Mouse (Mus musculus) layer of hippocampus, adult 18-20 months (tissue): ENCODE data around the gene Wdr48. TPM values are rescaled to one million over a fixed set of nuclear protein-coding genes. Genes with fewer than 3 reads are reported as not detected.

Experiments used
- DNase-seq, 2 experiments: peaks; one replicate each; pipeline ENCODE4 v3.0.0; 2022; ENCODE audit warnings: low spot score in 2 of 2
- total RNA-seq, 2 experiments: library from RNA; stranded (reverse); gene quantifications; 2 replicates each; pipeline ENCODE4 v1.2.3; 2021

Gene Wdr48
- total RNA-seq, 2 experiments from 2014 or later = 74.8 to 77.2 TPM

GRCm38 (mm10) chr9:119966221-119966910 lies 71.7 kb downstream of the Wdr48 start:
- no peak for DNase-seq

DNA sequence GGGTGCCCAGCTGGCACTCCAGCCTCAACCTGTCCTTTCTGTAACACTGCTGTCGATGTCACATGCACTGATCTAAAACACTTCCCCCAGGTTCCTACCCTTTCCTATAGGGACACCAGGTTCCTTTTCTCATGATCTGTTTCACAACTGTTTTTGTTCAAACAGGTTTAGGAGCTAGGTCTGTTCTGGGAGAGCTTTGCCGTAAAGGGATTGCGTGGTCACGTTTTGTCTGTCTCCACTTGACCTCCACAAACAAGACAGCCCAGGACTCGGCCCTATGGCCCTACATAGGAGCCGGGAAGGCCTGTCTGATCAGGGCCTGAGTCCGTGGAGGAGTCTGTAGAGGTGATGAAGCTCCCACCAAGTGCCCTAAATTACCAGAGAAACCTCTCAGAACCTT lies 75.1 kb downstream of the Wdr48 start:
- no peak for DNase-seq

DNA sequence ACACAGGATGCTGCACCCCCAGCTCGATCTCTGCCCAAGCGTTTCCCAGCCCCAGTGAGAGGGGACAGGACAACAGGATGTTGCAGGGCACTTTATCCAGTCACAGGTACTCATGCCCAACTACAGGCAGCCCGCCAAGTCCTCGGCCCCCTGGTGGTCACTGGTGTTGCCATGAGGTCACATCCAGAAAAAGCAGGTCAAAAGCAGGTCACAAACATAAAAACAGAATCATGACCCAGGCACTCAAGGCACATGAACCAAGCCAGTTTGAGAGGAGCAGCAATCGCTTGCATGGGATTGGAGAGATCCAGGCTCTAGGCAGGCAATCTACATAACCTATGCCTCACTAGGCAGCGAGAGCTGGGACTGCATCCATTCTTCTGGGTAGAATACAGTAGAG lies 75.5 kb downstream of the Wdr48 start:
- DNase-seq = no peak

- DNase-seq = peak in 1 of 2 experiments; percentile 56
Measured at GRCm38 (mm10) chr9:119970763-119971656, 76.3 kb downstream of the Wdr48 start.

DNA sequence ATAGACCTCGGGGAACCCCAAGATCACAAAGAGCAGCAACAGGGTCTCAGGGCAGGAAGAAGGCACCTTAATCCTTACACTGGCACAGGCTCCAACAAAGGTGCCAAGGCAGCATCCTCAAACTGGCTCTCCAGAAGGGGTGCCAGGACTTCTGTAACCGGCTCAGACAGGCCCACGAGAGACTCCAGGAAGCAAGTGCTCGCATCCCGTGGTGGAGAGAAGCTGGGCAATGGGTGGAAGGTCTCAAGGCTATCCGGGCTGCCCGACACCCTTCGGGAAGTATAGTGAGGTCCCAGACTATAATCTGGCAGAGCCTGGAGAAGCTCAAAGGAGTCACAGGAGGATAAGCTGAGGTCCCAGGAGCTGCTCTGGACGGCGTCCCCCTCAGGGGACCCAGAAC lies 77.5 kb downstream of the Wdr48 start:
- no peak for DNase-seq

- no peak for DNase-seq
Measured at GRCm38 (mm10) chr9:119972582-119972981, 77.9 kb downstream of the Wdr48 start.

DNA sequence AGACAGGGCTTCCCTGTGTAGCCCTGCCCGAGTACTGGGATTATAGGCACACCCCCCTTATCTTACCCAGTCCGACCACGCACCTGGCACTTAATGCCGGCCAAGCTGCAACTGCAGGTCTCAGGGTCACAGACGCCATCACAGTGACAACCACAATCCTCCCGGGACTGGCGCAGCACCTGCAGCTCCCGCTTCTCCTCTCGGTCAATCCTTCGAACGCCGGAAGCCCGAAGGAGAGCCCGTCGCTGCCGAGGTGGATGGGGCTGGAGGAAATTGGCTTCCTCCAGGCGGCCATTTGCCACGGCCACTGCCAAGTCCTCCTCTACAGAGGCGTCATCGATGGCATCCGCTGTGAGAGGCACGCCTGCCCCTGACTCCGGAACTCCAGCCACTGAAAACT lies 78.6 kb downstream of the Wdr48 start:
- DNase-seq = no peak

- no peak for DNase-seq
Measured at GRCm38 (mm10) chr9:119973869-119974520, 79.3 kb downstream of the Wdr48 start.

DNA sequence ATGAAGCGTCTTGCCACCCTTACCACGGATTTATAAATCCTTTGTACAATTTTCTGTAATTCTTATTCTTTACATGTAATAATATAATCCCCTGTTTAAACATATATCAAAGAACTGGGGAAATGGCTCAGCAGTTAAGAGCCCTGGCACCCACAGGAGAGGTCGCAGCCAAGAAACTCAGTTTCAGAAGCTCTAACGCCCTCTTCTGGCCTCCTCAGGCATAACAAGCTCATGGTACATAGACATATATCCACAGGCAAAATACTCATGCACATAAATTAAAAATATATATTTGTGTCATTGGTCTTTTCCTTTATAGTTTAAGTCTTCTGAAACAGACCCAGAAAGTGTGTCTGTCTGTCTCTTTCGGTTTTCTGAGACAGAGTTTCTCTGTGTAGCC lies 79.9 kb downstream of the Wdr48 start:
- no peak for DNase-seq

DNA sequence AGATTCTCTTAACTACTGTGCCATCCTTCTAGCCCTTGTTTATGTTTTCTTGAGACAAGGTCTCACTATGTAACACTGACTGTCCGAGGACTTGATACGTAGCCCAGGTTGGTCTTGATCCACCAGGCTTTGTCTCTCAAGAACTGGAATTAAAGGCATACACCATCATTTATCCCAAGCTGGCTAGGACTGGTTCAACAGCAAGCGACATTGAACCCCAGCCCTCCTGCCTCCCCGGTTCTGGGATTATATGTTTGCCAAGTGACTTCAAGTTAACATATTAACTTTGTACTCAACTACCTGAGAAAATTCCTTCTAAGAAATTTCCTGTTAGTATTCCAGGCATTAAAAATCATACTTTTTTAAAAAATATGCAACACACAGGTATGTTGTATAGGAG lies 80.6 kb downstream of the Wdr48 start:
- no peak for DNase-seq

Other genes starting within 250 kb of the Wdr48 start
- gene Scn10a, start 175.6 kb upstream of the Wdr48 start, total RNA-seq = not detected
- gene Scn11a, start 69.4 kb upstream of the Wdr48 start, total RNA-seq = not detected
- 10 to 100 TPM; 41.5 to 44.2 TPM for gene Gorasp1, start 42.7 kb downstream of the Wdr48 start, total RNA-seq
- gene Ttc21a, start 42.7 kb downstream of the Wdr48 start, total RNA-seq = 1 to 10 TPM in 1 of 2 experiments, under 1 TPM in 1; 0.71 to 1.2 TPM
- 10 to 100 TPM; 13.1 to 15.7 TPM for gene Csrnp1, start 89.8 kb downstream of the Wdr48 start, total RNA-seq
- under 1 TPM; 0.07 to 0.08 TPM for gene Xirp1, start 128.7 kb downstream of the Wdr48 start, total RNA-seq
- 10 to 100 TPM; 26.5 to 31.6 TPM for gene Cx3cr1, start 175.0 kb downstream of the Wdr48 start, total RNA-seq
- not detected for gene Ccr8, start 197.2 kb downstream of the Wdr48 start, total RNA-seq
- 10 to 100 TPM; 28.1 to 29.0 TPM for gene Slc25a38, start 215.5 kb downstream of the Wdr48 start, total RNA-seq
- 100 to 1,000 TPM; 448 to 470 TPM for gene Rpsa, start 232.8 kb downstream of the Wdr48 start, total RNA-seq